Mouse (Mus musculus): Measurements from ENCODE around the gene Hoxb5. TPM values are rescaled to one million over a fixed set of nuclear protein-coding genes. Genes with fewer than 3 reads are reported as not detected.

The Hoxb5 gene
- polyA plus RNA-seq, 1 experiment from 2014 or later: 19.2 TPM

GRCm38 (mm10) chr11:96315344-96315681, 12.2 kb downstream of the Hoxb5 start:
- Histone ChIP-seq H3K36me3 (ENCODE audit: insufficient read depth, low read length) (0 out of 2 replicates have a peak, but pooled peaks cover 4% of the 10 kb centered on the region), H3K4me3 (ENCODE audit: low read length) (peak overlapping the region; percentile 71), H3K4me2 (replicated peaks; ENCODE audit: low read depth, low read length) (peak overlapping the region; percentile 90), H3K9me3 (ENCODE audit: low read length) (no peaks in the 10 kb centered on the region), H3K27ac (ENCODE audit: low read length) (peak overlapping the region; percentile 99), H3K4me1 (ENCODE audit: insufficient read depth, low read length) (peaks cover 66% of the 10 kb centered on the region), H3K27me3 (ENCODE audit: insufficient read depth, low read length) (no peaks in the 10 kb centered on the region), H3K9ac (replicated peaks; ENCODE audit: low read length) (peak overlapping the region; percentile 90)
- WGBS: 10% methylated on average over 5 of the region's 5 CpGs
- ATAC-seq (ENCODE audit: low FRiP score, low TSS enrichment): no peak

GRCm38 (mm10) chr11:96316696-96317607, 13.8 kb downstream of the Hoxb5 start:
- peak overlapping the region; percentile 90 for H3K4me2 ChIP-seq (replicated peaks; ENCODE audit: low read depth, low read length)
- no peak for ATAC-seq (ENCODE audit: low FRiP score, low TSS enrichment)
- 0 out of 2 replicates have a peak, but pooled peaks cover 4% of the 10 kb centered on the region for H3K36me3 ChIP-seq (ENCODE audit: insufficient read depth, low read length)
- WGBS: 7% methylated on average over 18 of the region's 18 CpGs
- H3K27me3 ChIP-seq (ENCODE audit: insufficient read depth, low read length): no peaks in the 10 kb centered on the region
- H3K4me1 ChIP-seq (ENCODE audit: insufficient read depth, low read length): peaks cover 71% of the 10 kb centered on the region
- no peaks in the 10 kb centered on the region for H3K9me3 ChIP-seq (ENCODE audit: low read length)
- peak overlapping the region; percentile 90 for H3K9ac ChIP-seq (replicated peaks; ENCODE audit: low read length)
- peak overlapping the region; percentile 99 for H3K27ac ChIP-seq (ENCODE audit: low read length)
- H3K4me3 ChIP-seq (ENCODE audit: low read length): peak overlapping the region; percentile 71

- 7% methylated on average over 28 of the region's 28 CpGs for WGBS
- peak; percentile 6; the same call in 1 of the 2 replicates for ATAC-seq (ENCODE audit: low FRiP score, low TSS enrichment)
- H3K4me1 ChIP-seq (ENCODE audit: insufficient read depth, low read length): peaks cover 72% of the 10 kb centered on the region
Observed at GRCm38 (mm10) chr11:96317608-96318367, 14.7 kb downstream of the Hoxb5 start, which contains the start of gene Hoxb4. Gene Hoxb4, plus strand, starts transcription at chr11:96318267.

GRCm38 (mm10) chr11:96318368-96319070, 15.4 kb downstream of the Hoxb5 start:
- peak overlapping the region; percentile 99 for H3K27ac ChIP-seq (ENCODE audit: low read length)
- peak; percentile 76 for ATAC-seq (ENCODE audit: low FRiP score, low TSS enrichment)
- H3K9me3 ChIP-seq (ENCODE audit: low read length): no peaks in the 10 kb centered on the region
- peaks cover 72% of the 10 kb centered on the region for H3K4me1 ChIP-seq (ENCODE audit: insufficient read depth, low read length)
- peak overlapping the region; percentile 90 for H3K9ac ChIP-seq (replicated peaks; ENCODE audit: low read length)
- under 1% methylated on average over 38 of the region's 45 CpGs for WGBS
- peak overlapping the region; percentile 90 for H3K4me2 ChIP-seq (replicated peaks; ENCODE audit: low read depth, low read length)
- 0 out of 2 replicates have a peak, but pooled peaks cover 4% of the 10 kb centered on the region for H3K36me3 ChIP-seq (ENCODE audit: insufficient read depth, low read length)
- H3K27me3 ChIP-seq (ENCODE audit: insufficient read depth, low read length): no peaks in the 10 kb centered on the region
- peak overlapping the region; percentile 71 for H3K4me3 ChIP-seq (ENCODE audit: low read length)

More at GRCm38 (mm10) chr11:96317608-96318367, 14.7 kb downstream of the Hoxb5 start, which contains the start of gene Hoxb4:
- Histone ChIP-seq H3K9me3 (ENCODE audit: low read length) (no peaks in the 10 kb centered on the region), H3K4me2 (replicated peaks; ENCODE audit: low read depth, low read length) (peak within 1 kb of the TSS; percentile 90), H3K36me3 (ENCODE audit: insufficient read depth, low read length) (0 out of 2 replicates have a peak, but pooled peaks cover 4% of the 10 kb centered on the region), H3K4me3 (ENCODE audit: low read length) (peak within 1 kb of the TSS; percentile 71), H3K9ac (replicated peaks; ENCODE audit: low read length) (peak within 1 kb of the TSS; percentile 90), H3K27me3 (ENCODE audit: insufficient read depth, low read length) (no peaks in the 10 kb centered on the region), H3K27ac (ENCODE audit: low read length) (peak within 1 kb of the TSS; percentile 99)

- H3K27me3 ChIP-seq (ENCODE audit: insufficient read depth, low read length): no peaks in the 10 kb centered on the region
- ATAC-seq (ENCODE audit: low FRiP score, low TSS enrichment): peak; percentile 87
Observed at GRCm38 (mm10) chr11:96319071-96319902, 16.2 kb downstream of the Hoxb5 start.

GRCm38 (mm10) chr11:96319910-96320309, 16.8 kb downstream of the Hoxb5 start:
- 1% methylated on average over 29 of the region's 29 CpGs for WGBS
- H3K27ac ChIP-seq (ENCODE audit: low read length): peak overlapping the region; percentile 99
- ATAC-seq (ENCODE audit: low FRiP score, low TSS enrichment): peak; percentile 5; the same call in 1 of the 2 replicates
- H3K9ac ChIP-seq (replicated peaks; ENCODE audit: low read length): peak overlapping the region; percentile 90
- no peaks in the 10 kb centered on the region for H3K9me3 ChIP-seq (ENCODE audit: low read length)
- H3K4me1 ChIP-seq (ENCODE audit: insufficient read depth, low read length): peaks cover 75% of the 10 kb centered on the region
- H3K4me3 ChIP-seq (ENCODE audit: low read length): peak overlapping the region; percentile 71
- H3K36me3 ChIP-seq (ENCODE audit: insufficient read depth, low read length): 0 out of 2 replicates have a peak, but pooled peaks cover 2% of the 10 kb centered on the region
- H3K27me3 ChIP-seq (ENCODE audit: insufficient read depth, low read length): no peaks in the 10 kb centered on the region
- peak overlapping the region; percentile 90 for H3K4me2 ChIP-seq (replicated peaks; ENCODE audit: low read depth, low read length)

More at GRCm38 (mm10) chr11:96319071-96319902, 16.2 kb downstream of the Hoxb5 start:
- H3K27ac ChIP-seq (ENCODE audit: low read length): peak overlapping the region; percentile 99
- H3K9ac ChIP-seq (replicated peaks; ENCODE audit: low read length): peak overlapping the region; percentile 90
- peak overlapping the region; percentile 71 for H3K4me3 ChIP-seq (ENCODE audit: low read length)
- 0 out of 2 replicates have a peak, but pooled peaks cover 4% of the 10 kb centered on the region for H3K36me3 ChIP-seq (ENCODE audit: insufficient read depth, low read length)
- no peaks in the 10 kb centered on the region for H3K9me3 ChIP-seq (ENCODE audit: low read length)
- under 1% methylated on average over 26 of the region's 34 CpGs for WGBS
- H3K4me1 ChIP-seq (ENCODE audit: insufficient read depth, low read length): peaks cover 72% of the 10 kb centered on the region
- H3K4me2 ChIP-seq (replicated peaks; ENCODE audit: low read depth, low read length): peak overlapping the region; percentile 90

GRCm38 (mm10) chr11:96320688-96321087, 17.6 kb downstream of the Hoxb5 start:
- WGBS: 8% methylated on average over 17 of the region's 17 CpGs
- Histone ChIP-seq H3K27me3 (ENCODE audit: insufficient read depth, low read length) (no peaks in the 10 kb centered on the region), H3K9ac (replicated peaks; ENCODE audit: low read length) (peak overlapping the region; percentile 90), H3K4me3 (ENCODE audit: low read length) (peak overlapping the region; percentile 71), H3K9me3 (ENCODE audit: low read length) (no peaks in the 10 kb centered on the region), H3K4me2 (replicated peaks; ENCODE audit: low read depth, low read length) (peak overlapping the region; percentile 90), H3K4me1 (ENCODE audit: insufficient read depth, low read length) (peaks cover 75% of the 10 kb centered on the region), H3K27ac (ENCODE audit: low read length) (peak overlapping the region; percentile 99), H3K36me3 (ENCODE audit: insufficient read depth, low read length) (no peaks in the 10 kb centered on the region)
- no peak for ATAC-seq (ENCODE audit: low FRiP score, low TSS enrichment)

- 19% methylated on average over 5 of the region's 5 CpGs for WGBS
- no peaks in the 10 kb centered on the region for H3K27me3 ChIP-seq (ENCODE audit: insufficient read depth, low read length)
- no peak for ATAC-seq (ENCODE audit: low FRiP score, low TSS enrichment)
- H3K4me1 ChIP-seq (ENCODE audit: insufficient read depth, low read length): peaks cover 74% of the 10 kb centered on the region
- peak overlapping the region; percentile 90 for H3K9ac ChIP-seq (replicated peaks; ENCODE audit: low read length)
- H3K9me3 ChIP-seq (ENCODE audit: low read length): no peaks in the 10 kb centered on the region
- H3K4me2 ChIP-seq (replicated peaks; ENCODE audit: low read depth, low read length): peak overlapping the region; percentile 90
- H3K27ac ChIP-seq (ENCODE audit: low read length): peak overlapping the region; percentile 99
- no peaks in the 10 kb centered on the region; the same call in 1 of the 2 replicates for H3K36me3 ChIP-seq (ENCODE audit: insufficient read depth, low read length)
- peak overlapping the region; percentile 71 for H3K4me3 ChIP-seq (ENCODE audit: low read length)
Observed at GRCm38 (mm10) chr11:96321846-96322245, 18.7 kb downstream of the Hoxb5 start.
